Mouse (Mus musculus) left cerebral cortex, adult 18-20 months (tissue): ENCODE results near the gene Kmt5a. TPM values are rescaled to one million over a fixed set of nuclear protein-coding genes. Genes with fewer than 3 reads are reported as not detected.

Source experiments
- DNase-seq, 2 experiments: peaks; one replicate each; pipeline ENCODE4 v3.0.0; 2021 to 2022; ENCODE audit warnings: low spot score in 2 of 2, mixed read lengths in 1 of 2
- long read RNA-seq, 2 experiments: library from polyadenylated mRNA; stranded (forward); transcript quantifications; one replicate each; pipeline ENCODE4 v2.0.0; 2021
- total RNA-seq, 2 experiments: library from RNA; stranded (reverse); gene quantifications; 2 replicates each; pipeline ENCODE4 v1.2.3; 2021

Kmt5a gene
- total RNA-seq, result 10 to 100 TPM; 61.5 to 64.2 TPM
- long read RNA-seq, experiment 1, transcript Kmt5a-202 (7 exons, 1,425 nt), result major isoform, 68 of 86 reads
- long read RNA-seq, experiment 1, transcript Kmt5a-209 (8 exons, 2,112 nt), result minor isoform, 7 of 86 reads
- long read RNA-seq, experiment 1, partial matches to known transcripts, result 2 of 86 reads
- long read RNA-seq, experiment 1, other reads (novel, unspliced or antisense), result 4 of 86 reads
- long read RNA-seq, experiment 2, transcript Kmt5a-209 (8 exons, 2,112 nt), result minor isoform, 9 of 57 reads
- long read RNA-seq, experiment 2, transcript Kmt5a-202 (7 exons, 1,425 nt), result major isoform, 26 of 57 reads
- long read RNA-seq, experiment 2, partial matches to known transcripts, result 9 of 57 reads
- long read RNA-seq, experiment 2, other reads (novel, unspliced or antisense), result 10 of 57 reads

DNA sequence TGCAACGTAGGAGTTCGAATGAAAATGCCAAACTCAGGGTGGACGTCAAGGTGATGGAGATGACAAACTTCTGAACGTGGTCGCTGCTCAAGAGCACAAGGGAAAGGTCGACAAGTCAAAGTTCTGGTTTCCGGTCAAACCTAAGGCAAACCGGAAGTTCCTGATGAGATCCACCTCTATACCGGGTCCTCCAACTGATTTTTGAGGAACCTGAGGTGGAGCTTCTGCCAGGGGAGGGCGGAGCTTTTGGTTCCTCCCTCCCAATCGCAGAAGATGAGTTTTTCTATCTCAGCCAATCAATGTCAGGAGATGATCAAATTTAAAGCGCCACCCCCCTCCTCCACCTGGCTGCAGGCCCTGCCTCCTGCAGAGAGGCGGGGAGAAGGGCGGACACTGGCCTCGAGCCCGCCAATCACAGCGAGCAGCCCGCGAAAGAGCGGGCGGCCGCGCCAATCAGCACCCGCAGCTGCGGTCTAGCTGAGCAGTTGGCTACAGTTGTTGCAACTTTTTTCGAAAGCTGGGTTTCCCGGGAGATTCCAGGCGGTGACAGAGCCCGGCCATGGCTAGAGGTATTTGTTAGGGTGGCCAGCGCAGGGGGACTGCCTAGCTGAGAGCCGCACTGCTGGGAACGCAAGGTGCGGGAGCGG is at the start of gene Kmt5a:
Gene Kmt5a, plus strand, starts transcription at position 484 of the 647 bp plus-strand sequence.
- DNase-seq, result peak; percentile 91 to 94

DNA sequence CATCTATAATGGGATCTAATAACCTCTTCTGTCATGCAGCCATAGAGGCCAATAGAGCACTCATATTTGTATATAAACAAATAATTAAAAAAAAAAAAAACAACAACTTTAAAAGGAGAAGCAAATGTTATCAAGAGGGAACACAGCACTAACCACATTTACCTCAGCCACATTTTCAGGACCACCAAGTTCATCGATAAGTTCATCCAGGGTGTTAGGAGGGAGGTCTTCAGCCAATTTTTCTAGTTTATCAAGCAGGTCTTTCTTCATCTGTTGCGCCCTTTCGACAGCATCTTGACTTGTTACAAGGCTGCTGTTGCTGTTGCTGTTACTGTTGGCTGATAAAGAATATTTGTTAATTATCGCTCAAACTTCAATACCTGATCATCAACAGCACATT is 47.3 kb upstream of the Kmt5a start:
- DNase-seq, result no peak

DNA sequence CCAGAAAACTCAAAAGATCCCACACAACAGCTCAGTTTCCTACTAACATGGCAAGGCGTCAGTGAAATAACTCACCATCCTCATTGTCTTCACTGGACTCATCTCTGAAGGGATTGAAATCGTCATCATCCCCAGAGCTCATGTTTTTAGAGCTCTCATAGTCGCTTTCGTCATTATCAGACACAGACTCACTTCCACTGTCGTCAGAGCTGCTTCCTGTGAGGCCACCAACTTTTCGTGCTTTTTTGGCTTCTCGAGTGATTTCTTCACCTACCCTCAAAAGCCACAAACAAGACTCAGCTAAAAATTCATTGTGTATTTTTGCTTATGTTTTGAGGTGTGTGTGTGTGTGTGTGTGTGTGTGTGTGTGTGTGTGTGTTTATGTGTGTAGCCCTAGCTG is 46.0 kb upstream of the Kmt5a start:
- no peak for DNase-seq

DNA sequence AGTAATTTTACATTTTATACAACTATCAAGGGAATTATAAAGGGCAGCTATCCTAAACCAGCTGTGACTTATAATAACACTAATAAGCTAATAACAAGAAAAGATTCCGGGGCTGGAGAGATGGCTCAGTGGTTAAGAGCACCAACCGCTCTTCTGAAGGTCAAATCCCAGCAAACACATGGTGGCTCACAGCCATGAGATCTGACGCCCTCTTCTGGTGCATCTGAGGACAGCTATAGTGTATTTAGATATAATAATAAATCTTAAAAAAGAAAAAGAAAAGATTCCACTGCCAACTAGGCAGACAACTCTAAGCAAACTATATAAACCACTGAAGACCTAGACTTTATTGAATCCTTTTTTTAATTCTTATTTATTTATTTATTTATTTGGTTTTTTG is 28.9 kb upstream of the Kmt5a start:
- no peak for DNase-seq

DNA sequence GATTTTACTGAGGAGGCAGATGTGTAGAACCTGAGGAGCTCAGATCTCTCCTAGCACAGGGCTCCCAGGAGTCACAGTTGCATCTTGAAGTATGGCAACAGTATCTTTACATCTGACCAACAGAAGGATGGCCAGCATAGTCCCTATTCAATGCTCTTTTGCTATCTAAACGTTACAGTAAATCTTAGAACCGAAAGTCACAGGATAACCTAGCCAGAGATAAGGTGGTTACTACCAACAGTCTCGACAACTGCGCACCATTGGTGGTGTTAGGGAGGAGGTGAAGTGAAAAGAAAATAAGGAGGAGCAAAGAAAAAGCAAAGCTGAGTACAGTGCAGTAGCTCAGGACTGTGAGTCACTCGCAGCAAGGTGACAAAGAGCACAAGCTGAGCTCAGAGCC is 27.6 kb upstream of the Kmt5a start:
- no peak for DNase-seq

DNA sequence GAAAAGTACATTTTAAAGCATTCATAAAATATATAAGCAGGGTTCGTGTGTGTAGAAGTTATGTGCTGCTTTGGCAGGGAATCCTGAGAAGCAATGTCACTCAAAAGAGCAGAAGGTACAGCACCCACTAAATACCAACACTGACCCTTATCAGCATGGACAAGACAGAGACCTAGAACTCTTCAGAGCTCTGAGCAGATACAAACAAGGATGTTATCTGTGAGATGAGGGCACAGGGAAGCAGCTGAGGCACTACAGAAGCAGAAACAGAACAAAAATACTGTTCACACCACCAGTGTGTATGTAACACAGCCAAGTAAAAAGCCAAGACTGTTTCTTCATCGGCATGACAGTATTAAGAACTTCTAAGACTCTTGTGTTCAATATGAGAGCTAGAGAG is 20.8 kb upstream of the Kmt5a start:
- DNase-seq, result no peak

DNA sequence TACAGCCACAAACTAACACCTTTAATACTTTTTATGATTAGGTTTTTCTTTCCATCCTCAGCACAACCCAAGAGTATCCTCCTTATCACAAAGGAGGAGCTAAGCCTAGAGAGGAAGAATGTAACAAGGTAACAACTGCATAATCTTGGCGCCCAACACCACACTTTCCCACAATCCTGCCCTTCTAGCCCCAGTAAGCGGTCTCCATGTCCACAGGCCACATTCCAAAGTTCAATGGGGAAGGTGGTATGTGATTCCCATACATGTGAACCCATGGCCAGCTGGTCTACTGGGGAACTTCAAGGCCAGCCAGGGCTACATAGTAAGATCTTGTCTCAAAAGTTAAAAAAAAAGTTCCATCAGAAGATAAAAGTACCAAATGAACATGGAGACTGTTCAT is 17.9 kb upstream of the Kmt5a start:
- no peak for DNase-seq

DNA sequence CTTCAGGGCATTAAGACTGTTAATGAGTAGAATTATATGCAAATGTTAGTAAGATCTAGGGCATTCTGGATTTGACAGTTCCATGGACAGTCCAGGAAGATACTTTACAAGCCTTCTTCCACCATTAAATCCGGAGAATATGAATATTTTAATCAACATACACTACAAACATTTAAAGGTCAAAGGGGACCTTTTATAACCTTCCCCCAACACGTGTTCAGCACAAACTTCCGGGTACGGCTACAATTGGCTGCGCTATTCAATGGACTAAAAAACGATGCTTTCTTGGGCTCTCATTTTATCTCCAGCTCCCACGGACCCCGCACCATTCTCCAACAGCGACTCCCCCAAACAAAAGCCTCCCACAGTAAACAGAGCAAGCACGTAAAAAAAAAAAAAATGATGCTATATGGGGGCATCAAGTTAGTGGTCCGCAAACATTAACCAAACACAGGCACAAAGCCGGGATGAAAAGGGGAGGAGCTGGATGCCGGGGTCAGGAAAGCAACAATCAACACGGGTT is 15.5 kb upstream of the Kmt5a start:
- DNase-seq, result no peak

DNA sequence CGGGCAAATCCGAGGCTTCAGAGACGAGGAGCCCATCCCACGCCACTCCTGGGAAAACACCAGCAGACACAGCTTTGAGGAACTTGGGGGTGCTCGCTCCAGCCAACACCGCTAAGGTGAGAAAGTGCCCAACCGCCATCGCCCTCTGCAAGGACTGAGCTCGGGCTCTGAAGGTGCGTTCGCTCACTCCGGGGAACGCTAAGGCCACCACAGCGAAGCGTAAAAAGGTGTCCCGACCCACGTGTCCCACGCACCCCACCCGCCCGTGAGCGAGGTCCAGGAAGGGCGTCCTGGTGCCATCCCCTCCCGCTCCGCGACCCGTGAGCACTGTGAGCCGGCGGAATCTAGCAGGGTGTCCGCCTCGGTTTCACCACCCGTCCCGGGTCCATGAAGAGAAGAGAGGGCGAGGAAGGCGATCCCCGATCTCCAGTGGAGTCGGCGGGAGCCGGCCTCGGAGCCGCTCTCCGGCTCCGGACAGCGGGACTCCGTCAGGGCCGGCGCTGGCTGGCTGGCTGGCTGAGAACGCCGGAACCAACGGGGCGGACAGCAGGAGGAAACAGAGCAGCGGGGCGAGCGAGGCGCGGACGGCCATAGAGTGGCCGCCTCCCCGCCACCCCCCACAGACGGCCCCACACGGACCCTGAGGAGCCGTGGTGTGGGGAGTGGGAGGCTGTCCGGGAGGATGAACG is 14.9 kb upstream of the Kmt5a start:
- peak in 1 of 2 experiments; percentile 45 for DNase-seq

DNA sequence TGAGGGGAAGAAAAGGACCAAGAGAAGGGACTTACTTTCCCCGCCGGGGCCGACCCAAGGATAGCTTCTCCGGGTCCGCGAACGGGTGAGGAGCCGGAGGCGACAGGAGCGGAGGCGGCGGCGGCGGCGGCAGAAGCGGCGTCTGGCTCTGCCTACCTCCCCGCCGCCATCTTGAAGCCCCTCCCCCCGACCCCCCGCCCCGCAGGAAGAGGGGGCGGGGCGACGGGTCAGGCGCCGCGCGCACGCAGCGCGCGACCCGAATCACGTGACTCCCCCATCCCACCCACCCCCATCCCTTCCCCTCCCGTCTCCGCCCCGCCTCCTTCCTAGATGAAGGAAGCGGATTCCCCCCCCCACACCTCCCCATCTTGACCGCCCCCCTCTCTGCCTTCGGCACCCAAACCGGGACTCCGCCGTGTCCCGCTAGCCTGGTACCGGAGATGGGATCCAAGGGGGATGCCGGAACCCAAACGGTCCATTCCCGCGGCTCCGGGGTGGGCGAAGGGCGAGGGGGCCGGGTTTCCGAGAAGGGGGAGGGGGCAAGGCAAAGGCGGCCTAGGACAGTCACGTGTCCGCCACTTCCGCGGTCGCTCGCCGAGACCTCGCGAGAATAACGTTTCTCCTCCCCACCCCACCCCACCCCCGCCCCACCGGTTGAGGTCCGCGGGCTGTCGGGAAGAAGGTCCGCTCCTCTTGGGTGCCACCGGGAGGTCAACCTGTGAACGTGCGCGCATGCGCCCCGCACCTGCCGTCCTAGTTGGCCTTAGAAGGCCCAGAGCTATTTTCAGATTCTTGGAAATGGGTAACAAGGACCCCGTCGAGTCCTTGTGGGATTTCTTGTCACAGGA is 14.1 kb upstream of the Kmt5a start, which contains the start of gene Sbno1:
Gene Sbno1, minus strand, starts transcription at position 590 of the 848 bp plus-strand sequence.
- peak; percentile 88 to 91 for DNase-seq

DNA sequence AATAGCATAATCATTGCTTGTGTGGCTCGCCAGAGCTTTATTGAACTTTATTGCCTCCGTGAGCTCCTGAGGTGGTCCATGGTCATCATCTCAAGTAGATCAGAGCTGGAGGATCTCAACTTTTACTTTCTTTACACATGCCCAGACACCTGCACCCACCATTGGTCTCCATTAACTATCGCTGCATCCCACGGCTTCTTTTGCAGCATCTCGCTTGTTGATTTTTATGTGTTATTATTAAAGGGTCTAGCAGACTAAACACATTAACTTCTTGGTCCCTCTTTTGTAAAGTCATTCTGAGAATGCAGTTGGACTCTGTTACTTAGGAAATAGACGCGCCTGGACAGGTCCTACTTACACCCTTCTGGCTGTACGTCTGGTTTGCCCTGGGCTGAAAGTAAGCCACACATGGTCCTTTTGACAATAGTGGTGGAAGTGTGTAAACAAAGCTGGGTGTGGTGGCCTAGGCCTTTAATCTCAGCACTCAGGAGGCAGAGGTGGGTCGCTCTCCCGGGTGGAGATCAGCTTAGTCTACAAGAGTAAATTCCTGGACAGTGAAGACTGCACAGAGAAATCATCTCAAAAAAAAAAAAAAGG is 13.2 kb upstream of the Kmt5a start:
- DNase-seq, result no peak

DNA sequence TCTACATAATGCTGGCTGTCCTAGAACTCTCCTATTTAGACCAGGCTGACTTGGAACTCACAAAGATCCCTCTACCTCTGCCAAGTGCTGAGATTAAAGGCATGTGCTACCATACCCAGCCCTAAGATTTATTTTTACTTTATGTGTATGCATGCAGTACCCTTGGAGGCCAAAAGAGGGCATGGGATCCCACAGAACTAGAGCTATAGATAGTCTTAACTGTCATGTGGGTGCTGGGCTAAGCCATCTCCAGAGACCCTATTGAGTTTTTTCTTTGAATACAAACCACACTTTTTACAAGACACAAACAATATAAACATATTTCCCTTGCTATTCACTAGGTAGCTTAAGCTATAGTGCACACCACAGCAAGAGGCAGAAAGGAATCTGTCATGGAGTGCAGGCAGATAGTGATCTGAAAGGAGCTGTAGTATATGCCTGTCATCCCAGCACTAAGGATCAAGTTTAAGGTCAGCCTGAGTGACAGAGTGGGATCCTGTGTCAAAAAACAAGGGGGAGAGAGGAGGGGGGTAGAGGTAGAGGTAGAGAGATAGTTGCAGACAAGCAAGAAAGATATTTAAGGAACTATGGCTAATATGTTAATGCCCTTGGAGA is 7.2 kb upstream of the Kmt5a start:
- DNase-seq, result peak; percentile 75 to 79

DNA sequence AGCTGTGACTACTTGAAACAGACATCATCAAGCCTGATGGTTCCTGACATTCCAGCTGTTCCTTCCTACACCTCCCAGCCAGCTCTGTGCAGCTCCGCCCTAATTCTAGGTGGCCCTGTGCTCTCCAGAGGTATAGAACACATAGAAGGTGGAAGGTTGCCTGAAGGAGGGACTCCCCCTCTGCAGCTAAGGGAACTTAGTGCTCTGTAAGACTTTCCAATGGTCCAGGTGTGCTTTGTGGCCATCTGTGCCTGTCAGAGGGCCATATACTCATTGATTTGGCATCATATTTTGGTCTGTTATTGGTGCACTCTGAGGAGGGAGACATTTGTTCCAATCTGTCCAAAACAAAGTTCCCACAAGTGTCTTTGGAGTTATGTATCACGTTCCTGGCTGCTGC is 6.7 kb upstream of the Kmt5a start:
- DNase-seq, result no peak

DNA sequence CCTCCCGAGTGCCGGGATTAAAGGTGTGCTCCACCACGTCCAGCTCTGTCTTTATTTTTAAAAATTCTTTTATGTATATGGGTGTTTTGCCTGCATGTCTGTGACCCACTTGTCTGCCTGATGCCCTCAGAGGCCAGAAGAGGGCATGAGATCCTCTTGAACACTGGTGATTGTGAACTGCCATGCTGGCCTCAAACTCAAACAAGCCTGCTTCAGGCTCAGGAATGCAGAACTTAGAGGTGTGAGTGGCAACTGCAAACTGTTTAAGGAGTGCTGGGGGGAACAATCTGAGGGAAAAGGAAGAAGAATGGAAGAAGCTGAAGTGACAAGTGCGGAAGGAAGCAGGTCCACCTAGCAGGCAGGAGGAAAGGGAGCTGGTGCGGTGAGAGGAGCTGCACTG is 1.5 kb upstream of the Kmt5a start:
- DNase-seq, result no peak

DNA sequence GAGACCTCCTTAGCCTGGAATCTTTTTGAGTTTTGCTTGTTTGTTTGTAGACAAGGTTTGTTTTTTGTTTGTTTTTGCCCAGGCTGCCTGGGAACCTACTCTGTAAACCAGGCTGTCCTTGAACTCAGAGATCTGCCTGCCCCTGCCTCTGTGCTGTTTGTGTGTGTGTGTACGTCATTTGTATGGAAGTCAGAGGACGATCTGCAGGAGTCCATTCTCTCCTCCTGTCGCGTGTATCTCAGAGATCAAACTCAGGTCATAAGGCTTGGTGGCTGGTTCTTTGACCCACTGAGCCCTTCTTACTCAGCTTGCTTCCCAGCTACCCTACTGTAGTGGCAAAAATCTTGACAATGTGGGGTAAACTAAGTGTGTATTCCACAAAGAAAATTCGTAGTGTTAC is 984 bp upstream of the Kmt5a start:
- no peak for DNase-seq

DNA sequence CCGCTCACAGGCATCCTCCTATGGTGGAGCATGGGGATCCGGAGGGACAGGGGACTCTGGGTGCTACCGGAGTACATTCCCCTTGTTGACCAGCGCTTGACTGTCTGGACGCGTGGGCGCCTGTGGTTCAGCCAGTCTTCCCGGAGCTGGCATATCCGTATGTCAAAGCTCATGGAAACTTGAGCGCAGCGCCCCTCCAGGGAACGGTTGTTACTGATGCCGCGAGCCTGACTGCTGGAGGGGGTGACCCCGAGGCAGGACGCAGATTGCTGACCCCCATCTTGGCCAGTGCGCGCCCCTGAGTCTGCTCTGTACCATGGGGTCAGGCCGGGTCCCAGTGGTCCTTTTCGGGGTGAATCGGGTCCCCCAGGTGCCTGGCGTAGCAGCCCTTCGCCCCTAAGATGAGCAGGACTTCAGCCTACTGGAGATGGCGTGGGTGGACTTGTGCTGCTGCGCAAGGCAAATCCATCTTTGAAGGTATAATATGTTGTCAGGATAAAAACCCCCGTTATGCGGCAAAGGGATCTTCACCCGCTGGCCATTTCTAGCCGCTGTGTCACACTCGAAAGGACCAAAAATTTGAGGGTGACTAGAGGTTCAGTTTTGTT is 468 bp downstream of the Kmt5a start:
- peak; percentile 39 to 49 for DNase-seq

DNA sequence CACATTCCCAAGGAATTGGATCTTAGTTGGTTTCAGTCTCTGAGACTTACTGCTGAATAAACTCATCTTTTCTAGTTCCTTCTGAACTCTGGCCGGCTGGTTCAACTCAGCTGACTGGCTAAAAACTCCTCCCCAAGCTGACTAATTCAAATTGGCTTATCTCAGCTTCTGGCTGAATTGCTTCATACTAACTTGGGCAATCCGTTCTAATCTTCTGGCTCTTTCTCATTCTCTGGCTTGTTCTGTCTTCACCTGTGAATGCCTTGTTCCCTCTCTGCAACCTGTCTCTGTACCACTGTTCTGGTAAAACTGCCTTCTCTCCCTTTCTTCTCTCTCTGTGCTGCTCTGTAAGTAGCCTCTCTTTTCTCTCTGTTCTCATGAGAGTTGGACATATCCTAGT is 2.9 kb downstream of the Kmt5a start:
- DNase-seq, result no peak

DNA sequence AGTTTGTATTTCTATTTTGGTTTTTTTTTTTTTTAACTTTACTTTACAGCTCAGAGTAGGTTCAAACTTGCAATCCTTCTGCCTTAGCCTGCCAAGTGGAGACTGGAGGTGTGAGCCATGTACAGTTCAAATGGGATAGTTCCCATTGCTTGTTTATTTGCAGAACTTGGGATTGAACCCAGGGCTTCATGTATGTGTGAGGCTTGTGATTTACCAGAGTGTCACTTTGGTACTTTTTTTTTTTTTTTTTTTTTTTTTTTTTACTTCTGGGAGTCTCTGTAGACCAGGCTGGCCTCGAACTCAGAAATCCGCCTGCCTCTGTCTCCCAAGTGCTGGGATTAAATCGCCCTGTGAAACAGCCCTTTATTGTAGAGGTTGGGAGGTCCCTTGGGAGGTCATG is 4.5 kb downstream of the Kmt5a start:
- no peak for DNase-seq

DNA sequence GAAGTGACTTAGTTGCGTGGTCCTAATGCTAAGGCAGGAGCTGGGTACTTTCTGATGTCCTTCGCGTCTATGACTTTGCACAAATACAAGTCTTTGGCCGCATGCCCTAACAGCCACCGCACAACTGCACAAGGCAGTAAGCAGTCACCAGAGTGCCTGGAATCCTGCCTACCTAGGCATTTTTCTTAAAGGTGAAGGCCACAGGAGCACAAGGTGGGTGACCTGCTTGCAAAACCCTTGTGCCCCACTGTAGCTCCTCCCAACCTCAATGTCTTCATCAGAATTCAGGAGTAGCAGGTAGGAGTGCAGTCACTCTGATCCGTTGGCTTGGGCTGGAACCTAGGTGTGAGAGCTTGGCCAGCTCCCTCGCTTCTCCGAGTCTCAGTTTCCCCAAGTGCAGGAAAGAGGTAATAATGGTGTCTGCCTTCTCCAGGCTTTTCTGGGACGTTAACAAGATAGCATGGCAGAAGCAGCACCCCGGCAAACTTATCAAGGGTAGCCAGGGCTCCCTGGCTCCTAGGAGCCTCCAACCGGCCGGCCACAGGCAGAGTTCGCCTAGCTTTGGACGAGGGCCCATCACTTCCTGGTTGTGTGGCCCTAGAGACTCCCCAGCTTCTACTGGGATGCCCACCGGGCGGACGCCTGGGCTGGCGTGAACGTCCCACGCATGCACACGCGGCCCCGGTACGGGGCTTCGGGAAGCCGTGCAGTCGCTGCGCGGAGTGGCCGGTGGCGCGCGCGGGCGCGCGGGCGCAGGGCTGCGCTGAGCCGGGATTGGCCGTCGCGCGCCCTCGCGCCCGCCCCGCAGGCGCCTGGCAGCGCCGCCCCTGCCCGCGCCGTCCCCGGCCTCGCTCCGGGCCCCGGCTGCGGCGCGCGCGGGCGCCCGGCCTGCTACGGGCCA is 5.2 kb downstream of the Kmt5a start:
- DNase-seq, result peak; percentile 70 to 85
